Comparison of ENCODE assay signal across 8 mouse cellular contexts in genomic region chr4:149854301-149854708, GRCm38 (mm10).
DNase-seq lines count a peak whose midpoint lies in the region; ATAC-seq lines count a peak whose summit lies in the region.

No protein-coding gene starts in this region.

- no peak for DNase-seq in frontal cortex, postnatal 36 days (ENCODE audit: low spot score in 2 of 2)
- DNase-seq in Muller cell, postnatal 12 days (ENCODE audit: inconsistent ontology term) = peak; percentile 69
- peak; percentile 85 for DNase-seq in embryonic facial prominence, embryonic 10.5 days (ENCODE audit: low spot score)
- peak; percentile 52 to 82 for DNase-seq in natural killer cell, adult 2 months (ENCODE audit: low spot score in 2 of 2)
- DNase-seq in testis, postnatal 10 days (ENCODE audit: low spot score) = peak; percentile 75

- peaks cover 50% of the 10 kb centered on the region for H3K4me1 ChIP-seq in embryonic facial prominence, embryonic 10.5 days
- H3K4me1 ChIP-seq in hindbrain, embryonic 16.5 days (ENCODE audit: control insufficient read depth, insufficient read depth, low read depth, low read length) = peaks cover 8% of the 10 kb centered on the region
- peaks cover 46% of the 10 kb centered on the region for H3K4me1 ChIP-seq in limb, embryonic 13.5 days

- H3K9me3 ChIP-seq in embryonic facial prominence, embryonic 10.5 days = no peaks in the 10 kb centered on the region
- H3K9me3 ChIP-seq in hindbrain, embryonic 16.5 days (ENCODE audit: control insufficient read depth, low read length) = no peaks in the 10 kb centered on the region
- H3K9me3 ChIP-seq in limb, embryonic 13.5 days = no peaks in the 10 kb centered on the region

- 2% methylated on average over 21 of the region's 21 CpGs for WGBS in embryonic facial prominence, embryonic 10.5 days
- WGBS in hindbrain, embryonic 16.5 days = under 1% methylated on average over 21 of the region's 21 CpGs
- 1% methylated on average over 21 of the region's 21 CpGs for WGBS in limb, embryonic 13.5 days

- no peaks in the 10 kb centered on the region for H3K36me3 ChIP-seq in embryonic facial prominence, embryonic 10.5 days (replicated peaks)
- no peaks in the 10 kb centered on the region for H3K36me3 ChIP-seq in hindbrain, embryonic 16.5 days (ENCODE audit: control insufficient read depth, insufficient read depth, low read length)
- no peaks in the 10 kb centered on the region for H3K36me3 ChIP-seq in limb, embryonic 13.5 days

- peak overlapping the region; percentile 73 for H3K27ac ChIP-seq in embryonic facial prominence, embryonic 10.5 days (replicated peaks)
- peak overlapping the region; percentile 72 for H3K27ac ChIP-seq in hindbrain, embryonic 16.5 days (ENCODE audit: low read depth, low read length)
- H3K27ac ChIP-seq in limb, embryonic 13.5 days = peak overlapping the region; percentile 44; the same call in 1 of the 2 replicates

- peaks cover 10% of the 10 kb centered on the region; the same call in 1 of the 2 replicates for H3K27me3 ChIP-seq in embryonic facial prominence, embryonic 10.5 days (replicated peaks; ENCODE audit: low read depth, poor library complexity, severe bottlenecking)
- H3K27me3 ChIP-seq in hindbrain, embryonic 16.5 days (replicated peaks; ENCODE audit: control insufficient read depth, insufficient read depth, low read length) = no peaks in the 10 kb centered on the region
- no peaks in the 10 kb centered on the region for H3K27me3 ChIP-seq in limb, embryonic 13.5 days

- peak; percentile 48; the same call in 1 of the 2 replicates for ATAC-seq in frontal cortex, adult (ENCODE audit: low TSS enrichment)
- ATAC-seq in hindbrain, embryonic 16.5 days = peak; percentile 91
- ATAC-seq in limb, embryonic 13.5 days (ENCODE audit: low FRiP score, low read depth) = peak; percentile 73

- peak overlapping the region; percentile 67 for H3K4me2 ChIP-seq in hindbrain, embryonic 16.5 days (ENCODE audit: low read length)
- H3K4me2 ChIP-seq in limb, embryonic 13.5 days (replicated peaks) = peak overlapping the region; percentile 58

- H3K4me3 ChIP-seq in embryonic facial prominence, embryonic 10.5 days = peak overlapping the region; percentile 47
- peak overlapping the region; percentile 38 for H3K4me3 ChIP-seq in hindbrain, embryonic 16.5 days (ENCODE audit: low read length)
- H3K4me3 ChIP-seq in limb, embryonic 13.5 days = peak overlapping the region; percentile 22

- peak overlapping the region; percentile 58 for H3K9ac ChIP-seq in hindbrain, embryonic 16.5 days (ENCODE audit: low read depth, low read length)
- no peak overlapping the region; the same call in 1 of the 2 replicates for H3K9ac ChIP-seq in limb, embryonic 13.5 days

Comparison
In these comparisons a context has a peak if more than half of its experiments do, and no peak if none do; other contexts are left out.
1. DNase-seq: peak in Muller cell, postnatal 12 days (single experiment), embryonic facial prominence, embryonic 10.5 days (single experiment), natural killer cell, adult 2 months (2 of 2) and testis, postnatal 10 days (single experiment); none in frontal cortex, postnatal 36 days (0 of 2).
2. Peak in every context shown above with its lines, with median percentiles within 50 percentile points of each other: ATAC-seq, H3K27ac ChIP-seq and H3K4me3 ChIP-seq.